Mouse (Mus musculus) adrenal gland, postnatal 10 days (tissue): ENCODE measurements around the gene Cebpe. TPM values are rescaled to one million over a fixed set of nuclear protein-coding genes. Genes with fewer than 3 reads are reported as not detected.
A peak's percentile ranks its signal among the peaks of the same experiment; 100 is the strongest.

Source experiments
- DNase-seq: peaks from one replicate; pipeline ENCODE4 v3.0.0; 2021; ENCODE audit warnings: mixed read lengths
- long read RNA-seq, 2 experiments: library from polyadenylated mRNA; stranded (forward); transcript quantifications; one replicate each; pipeline ENCODE4 v2.0.0; 2021
- total RNA-seq, 2 experiments: library from RNA; stranded (reverse); gene quantifications; 2 replicates each; pipeline ENCODE4 v1.2.3; 2021

Gene Cebpe
- under 1 TPM; 0.57 to 0.70 TPM for total RNA-seq
- long read RNA-seq, experiment 1, partial matches to known transcripts, result 0 of 1 reads
- long read RNA-seq, experiment 1, other reads (novel, unspliced or antisense), result 0 of 1 reads
- long read RNA-seq, experiment 2, partial matches to known transcripts, result 0 of 1 reads
- long read RNA-seq, experiment 2, other reads (novel, unspliced or antisense), result 1 of 1 reads

GRCm38 (mm10) chr14:54712074-54712473 lies at the start of gene Cebpe:
Gene Cebpe, minus strand, starts transcription at chr14:54712174.
- no peak for DNase-seq

- DNase-seq, result no peak
These were observed 44.4 kb upstream of the Cebpe start for GRCm38 (mm10) chr14:54756382-54756781.

GRCm38 (mm10) chr14:54754602-54755018 lies 42.6 kb upstream of the Cebpe start:
- DNase-seq, result peak; percentile 77

- DNase-seq, result no peak
These were observed 42.1 kb upstream of the Cebpe start for GRCm38 (mm10) chr14:54753986-54754601.

- no peak for DNase-seq
These were observed 41.0 kb upstream of the Cebpe start for GRCm38 (mm10) chr14:54752938-54753337.

GRCm38 (mm10) chr14:54751768-54752167 lies 39.8 kb upstream of the Cebpe start:
- DNase-seq, result no peak

GRCm38 (mm10) chr14:54749238-54749637 lies 37.3 kb upstream of the Cebpe start:
- peak; percentile 43 for DNase-seq

GRCm38 (mm10) chr14:54747942-54748917 lies 36.3 kb upstream of the Cebpe start:
- peak; percentile 58 for DNase-seq

GRCm38 (mm10) chr14:54746038-54746437 lies 34.1 kb upstream of the Cebpe start:
- DNase-seq, result no peak

GRCm38 (mm10) chr14:54744473-54744872 lies 32.5 kb upstream of the Cebpe start:
- no peak for DNase-seq

- peak; percentile 78 for DNase-seq
These were observed 30.4 kb upstream of the Cebpe start for GRCm38 (mm10) chr14:54742375-54742774.

GRCm38 (mm10) chr14:54741721-54742120 lies 29.7 kb upstream of the Cebpe start:
- peak; percentile 39 for DNase-seq

- DNase-seq, result no peak
These were observed 25.7 kb upstream of the Cebpe start for GRCm38 (mm10) chr14:54737634-54738033.

GRCm38 (mm10) chr14:54736555-54737552 lies 24.9 kb upstream of the Cebpe start:
- DNase-seq, result no peak

- no peak for DNase-seq
These were observed 23.2 kb upstream of the Cebpe start for GRCm38 (mm10) chr14:54735221-54735620.

- DNase-seq, result no peak
These were observed 22.0 kb upstream of the Cebpe start for GRCm38 (mm10) chr14:54734004-54734403.

- DNase-seq, result no peak
These were observed 20.2 kb upstream of the Cebpe start for GRCm38 (mm10) chr14:54732206-54732605.

- no peak for DNase-seq
These were observed 18.3 kb upstream of the Cebpe start for GRCm38 (mm10) chr14:54730305-54730704.

- no peak for DNase-seq
These were observed 17.1 kb upstream of the Cebpe start for GRCm38 (mm10) chr14:54728823-54729653.

- DNase-seq, result no peak
These were observed 15.6 kb upstream of the Cebpe start for GRCm38 (mm10) chr14:54727565-54727964.

- no peak for DNase-seq
These were observed 12.1 kb upstream of the Cebpe start for GRCm38 (mm10) chr14:54724049-54724448.
